Mouse (Mus musculus) MEL (cell line): ENCODE measurements around the gene Arid3c.

Experiments
- CTCF ChIP-seq, 3 experiments: IDR thresholded peaks in 2 of 3; conservative IDR thresholded peaks in 1 of 3; 2 replicates each; pipeline ENCODE4 v1.5.1; 2011 to 2012; ENCODE audit warnings: low read length in 3 of 3, low read depth in 2 of 3, mild to moderate bottlenecking in 2 of 3, improper control_type of control experiment in 1 of 3, inconsistent platforms in 1 of 3, mixed read lengths in 1 of 3, moderate library complexity in 1 of 3; ENCODE audit not compliant: control insufficient read depth in 1 of 3, insufficient read depth in 1 of 3, poor library complexity in 1 of 3, severe bottlenecking in 1 of 3
- EP300 ChIP-seq, 2 experiments: IDR thresholded peaks; 2 replicates each; pipeline ENCODE4 v1.6.1; 2011; ENCODE audit warnings: improper control_type of control experiment in 2 of 2, low read length in 2 of 2, low read depth in 1 of 2, mild to moderate bottlenecking in 1 of 2
- ETS1 ChIP-seq: IDR thresholded peaks from 2 replicates; pipeline ENCODE4 v1.6.1; 2012; ENCODE audit warnings: low read depth, mild to moderate bottlenecking, inconsistent platforms, low read length, improper control_type of control experiment, moderate library complexity
- GATA1 ChIP-seq: IDR thresholded peaks from 2 replicates; pipeline ENCODE4 v1.6.1; 2011; ENCODE audit warnings: low read depth, low read length, improper control_type of control experiment
- MYC ChIP-seq: IDR thresholded peaks from 2 replicates; pipeline ENCODE4 v1.6.1; 2011; ENCODE audit warnings: low read depth, mild to moderate bottlenecking, low read length, improper control_type of control experiment, moderate library complexity
- POLR2A ChIP-seq, 2 experiments: IDR thresholded peaks; 2 replicates each; pipeline ENCODE4 v1.6.1; 2011 to 2012; ENCODE audit warnings: low read length in 2 of 2, mild to moderate bottlenecking in 2 of 2, control low read depth in 1 of 2, improper control_type of control experiment in 1 of 2, low read depth in 1 of 2, moderate library complexity in 1 of 2; ENCODE audit not compliant: control insufficient read depth in 1 of 2, insufficient read depth in 1 of 2, poor library complexity in 1 of 2
- POLR2AphosphoS2 ChIP-seq: IDR thresholded peaks from 2 replicates; pipeline ENCODE4 v1.6.1; 2011; ENCODE audit warnings: low read length, improper control_type of control experiment
- RAD21 ChIP-seq: IDR thresholded peaks from 2 replicates; pipeline ENCODE4 v1.6.1; 2011; ENCODE audit warnings: mild to moderate bottlenecking, low read depth, low read length, improper control_type of control experiment
- RCOR1 ChIP-seq: IDR thresholded peaks from 2 replicates; pipeline ENCODE4 v1.6.1; 2012; ENCODE audit warnings: low read depth, mild to moderate bottlenecking, inconsistent platforms, low read length, improper control_type of control experiment
- TAL1 ChIP-seq: IDR thresholded peaks from 2 replicates; pipeline ENCODE4 v1.6.1; 2012; ENCODE audit warnings: mild to moderate bottlenecking, inconsistent platforms, low read length, moderate library complexity, mixed read lengths
- TCF12 ChIP-seq: IDR thresholded peaks from 2 replicates; pipeline ENCODE4 v1.6.1; 2014; ENCODE audit warnings: low read depth, mild to moderate bottlenecking, inconsistent platforms, low read length, improper control_type of control experiment, moderate library complexity
- USF1 ChIP-seq: IDR thresholded peaks from 2 replicates; pipeline ENCODE4 v1.6.1; 2014; ENCODE audit warnings: low read depth, mild to moderate bottlenecking, inconsistent platforms, low read length, improper control_type of control experiment, moderate library complexity
- ZNF384 ChIP-seq: IDR thresholded peaks from 2 replicates; pipeline ENCODE4 v1.6.1; 2012; ENCODE audit warnings: low read depth, mild to moderate bottlenecking, inconsistent platforms, low read length, improper control_type of control experiment

DNA sequence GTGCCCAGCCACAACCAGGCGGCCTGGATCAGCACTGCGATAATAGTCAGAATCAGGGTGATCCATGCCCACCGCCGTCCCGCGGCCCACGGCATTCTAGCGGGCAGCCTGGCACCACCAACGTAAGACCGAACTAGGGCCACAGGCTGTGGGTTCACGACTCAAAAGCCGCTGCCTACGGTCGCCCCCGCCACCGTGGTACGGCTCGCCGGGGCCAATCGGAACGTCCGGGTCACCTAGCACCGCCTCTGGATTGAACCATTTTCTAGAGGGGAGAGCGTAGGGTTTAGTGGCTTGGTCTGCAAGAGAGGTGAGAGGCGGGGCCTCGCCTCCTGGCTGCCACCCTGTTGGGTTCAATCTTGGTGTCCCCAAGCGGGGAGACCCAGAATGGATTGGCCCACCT is 10.2 kb upstream of the Arid3c start:
- TF ChIP-seq RAD21: no peak
- TF ChIP-seq USF1: no peak
- TF ChIP-seq CTCF (IDR thresholded peaks at IDR 0.05 in 2 of 3, conservative IDR thresholded peaks at IDR 0.05 in 1 of 3; ENCODE audit: control insufficient read depth in 1 of 3, insufficient read depth in 1 of 3, low read depth in 2 of 3, low read length in 3 of 3, poor library complexity in 1 of 3, severe bottlenecking in 1 of 3): no peak
- no peak for TF ChIP-seq GATA1
- TF ChIP-seq ZNF384: no peak
- TF ChIP-seq MYC: no peak; the same call in 1 of the 2 replicates
- peak; percentile 70 for TF ChIP-seq TCF12
- peak; percentile 84 to 95; a peak in 3 of 4 replicates for TF ChIP-seq POLR2A (IDR thresholded peaks at IDR 0.05; ENCODE audit: control insufficient read depth in 1 of 2, insufficient read depth in 1 of 2, low read depth in 1 of 2, low read length in 2 of 2, poor library complexity in 1 of 2)
- TF ChIP-seq EP300 (IDR thresholded peaks at IDR 0.05; ENCODE audit: low read depth in 1 of 2, low read length in 2 of 2): peak in 1 of 2 experiments; percentile 37; a peak in 2 of 4 replicates
- no peak for TF ChIP-seq TAL1
- TF ChIP-seq ETS1: no peak
- TF ChIP-seq POLR2AphosphoS2: peak; percentile 91
- no peak for TF ChIP-seq RCOR1
